Mouse (Mus musculus) cerebellum, adult 9-11 months (tissue): ENCODE data around the gene Nxph2.
"Not testable (repeated sequence)": the region's sequence is repeated elsewhere in the genome, so short reads cannot be mapped to it uniquely, and the experiment has no call there.

ENCODE experiments used
- DNase-seq: peaks from one replicate; pipeline ENCODE4 v3.0.0; 2022

Gene Nxph2

DNA sequence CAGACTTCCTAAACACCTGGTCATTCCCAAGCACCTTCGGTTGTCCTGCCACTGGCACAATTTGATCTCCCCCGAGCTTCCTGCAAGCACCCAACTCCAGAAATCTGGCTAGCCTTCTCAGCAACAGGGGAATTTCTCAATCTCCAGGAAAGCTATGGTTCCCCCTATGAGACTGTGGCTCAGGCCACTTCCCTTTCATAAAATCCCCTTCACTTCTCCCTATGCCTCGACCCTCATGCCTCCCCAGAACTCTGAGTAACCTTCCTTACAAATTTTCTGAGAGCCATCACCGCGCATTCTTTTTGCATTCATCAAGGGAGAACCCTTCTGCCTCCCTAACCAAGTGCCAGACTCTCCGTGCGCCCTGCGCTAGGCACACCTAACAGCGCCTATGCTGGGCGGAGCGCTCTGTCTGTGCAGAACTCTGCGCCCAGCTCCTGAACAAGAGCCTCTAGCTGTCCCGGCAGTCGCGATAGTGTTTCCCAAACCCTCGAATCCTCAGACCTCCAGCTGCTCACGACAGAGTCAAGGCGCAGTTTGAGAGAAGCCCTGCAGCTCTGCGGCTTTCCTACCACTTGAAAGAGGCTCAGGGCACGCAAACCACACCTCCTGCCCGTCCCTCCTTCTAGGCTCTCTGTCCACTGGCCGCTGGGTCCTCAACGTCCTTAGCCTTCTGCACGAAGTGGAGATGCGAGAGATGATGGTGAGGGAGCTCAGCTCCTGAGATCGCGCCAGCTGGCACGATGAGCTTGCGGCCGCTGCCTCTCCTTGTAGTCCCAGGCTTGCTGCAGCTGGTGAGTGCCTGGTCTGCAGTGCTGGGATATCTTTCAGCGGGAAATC is at the start of gene Nxph2:
Nxph2 (plus strand) TSS at position 501 of the 840 bp plus-strand sequence.
- DNase-seq = no peak

GRCm38 (mm10) chr2:23290991-23291390 is 30.1 kb upstream of the Nxph2 start:
- not testable (repeated sequence) for DNase-seq

GRCm38 (mm10) chr2:23314869-23315268 is 6.2 kb upstream of the Nxph2 start:
- DNase-seq = no peak
